Mouse (Mus musculus): Measurements from ENCODE around the gene Rere. TPM values are rescaled to one million over a fixed set of nuclear protein-coding genes. Genes with fewer than 3 reads are reported as not detected.

Rere gene
- polyA plus RNA-seq, 2 experiments = 28.5 to 43.3 TPM

DNA sequence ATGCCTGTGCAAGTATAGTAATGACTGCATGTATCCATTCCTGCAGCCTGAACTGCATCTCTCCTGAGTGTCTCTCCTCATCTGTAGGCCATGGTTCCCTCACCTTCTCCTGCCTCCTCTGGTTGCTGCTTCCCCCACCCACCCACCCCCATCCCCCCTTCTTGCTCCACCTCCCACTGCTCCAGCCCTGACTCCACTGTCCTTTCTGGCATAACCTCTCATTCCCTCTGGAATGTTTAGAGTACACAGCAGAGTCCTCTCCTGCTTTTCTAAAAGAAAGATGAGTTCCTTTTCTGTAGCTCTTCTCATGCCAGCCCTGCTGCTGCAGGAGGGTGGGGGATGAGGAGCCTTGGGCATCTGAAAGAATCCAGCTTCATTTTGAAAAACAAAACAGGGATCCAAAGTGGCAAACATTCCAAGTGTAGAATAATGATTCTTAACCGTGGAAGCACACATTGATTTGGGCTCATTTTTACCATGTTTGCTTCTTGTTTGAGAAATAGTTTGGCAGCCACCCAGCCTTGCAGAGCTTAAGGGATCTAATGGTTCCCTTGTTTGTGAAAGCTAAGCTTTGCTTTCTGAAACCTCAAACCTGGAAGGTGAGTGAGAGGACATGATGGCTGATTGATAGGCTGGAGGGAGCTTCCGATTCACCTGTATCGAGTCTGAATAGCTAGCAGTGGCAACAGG, 255.5 kb downstream of the Rere start:
- TF ChIP-seq POLR2A (IDR thresholded peaks at IDR 0.05; ENCODE audit: borderline replicate concordance, extremely low read depth, insufficient read depth, insufficient read length) = no peak
- H3K4me3 ChIP-seq (replicated peaks; ENCODE audit: low read length) = no peak overlapping the region
- H3K36me3 ChIP-seq (ENCODE audit: control insufficient read depth, insufficient read depth, low read length) = peaks cover 24% of the 10 kb centered on the region
- peak overlapping the region; percentile 46; the same call in 1 of the 2 replicates for H3K27ac ChIP-seq (replicated peaks; ENCODE audit: low read depth, low read length)
- DNase-seq (ENCODE audit: low spot score) = no peak
- no peak overlapping the region for H3K4me2 ChIP-seq (replicated peaks; ENCODE audit: low read depth, low read length, severe bottlenecking)
- 73% methylated on average over 3 of the region's 3 CpGs for WGBS
- H3K9me3 ChIP-seq (ENCODE audit: control insufficient read depth, low read length) = no peaks in the 10 kb centered on the region
- peaks cover 5% of the 10 kb centered on the region; the same call in 1 of the 2 replicates for H3K4me1 ChIP-seq (ENCODE audit: control insufficient read depth, insufficient read depth, low read length)
- H3K27me3 ChIP-seq (ENCODE audit: control insufficient read depth, insufficient read depth, low read length) = no peaks in the 10 kb centered on the region
- no peak for ATAC-seq (ENCODE audit: low FRiP score, low read depth)
- H3K9ac ChIP-seq (ENCODE audit: low read depth, low read length, severe bottlenecking) = no peak overlapping the region

DNA sequence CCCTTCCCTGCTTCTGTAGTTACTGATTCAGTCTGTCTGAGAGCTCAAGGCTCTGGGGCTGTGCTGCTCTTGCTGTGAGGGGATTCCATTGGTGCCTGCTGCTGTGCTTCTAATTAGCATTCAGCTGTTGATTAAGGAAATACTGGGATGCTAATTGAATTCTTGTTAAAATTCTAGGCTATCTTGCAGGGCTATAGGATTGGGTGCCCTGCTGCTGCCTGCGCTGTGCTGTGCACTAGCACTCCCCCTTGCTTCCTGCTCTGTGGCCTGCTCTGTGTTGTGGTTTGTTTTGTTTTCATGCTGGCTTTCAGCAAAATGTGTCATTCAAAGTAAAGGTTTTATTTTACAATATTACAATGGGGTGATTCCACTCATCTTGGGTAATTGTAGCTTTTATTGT, 258.4 kb downstream of the Rere start:
- Histone ChIP-seq H3K9ac (ENCODE audit: low read depth, low read length, severe bottlenecking) (no peak overlapping the region), H3K4me1 (ENCODE audit: control insufficient read depth, insufficient read depth, low read length) (no peaks in the 10 kb centered on the region; the same call in 1 of the 2 replicates), H3K9me3 (ENCODE audit: control insufficient read depth, low read length) (no peaks in the 10 kb centered on the region), H3K4me2 (replicated peaks; ENCODE audit: low read depth, low read length, severe bottlenecking) (no peak overlapping the region), H3K36me3 (ENCODE audit: control insufficient read depth, insufficient read depth, low read length) (peaks cover 22% of the 10 kb centered on the region), H3K27me3 (ENCODE audit: control insufficient read depth, insufficient read depth, low read length) (no peaks in the 10 kb centered on the region), H3K27ac (replicated peaks; ENCODE audit: low read depth, low read length) (no peak overlapping the region), H3K4me3 (replicated peaks; ENCODE audit: low read length) (no peak overlapping the region)
- no peak for TF ChIP-seq POLR2A (IDR thresholded peaks at IDR 0.05; ENCODE audit: borderline replicate concordance, extremely low read depth, insufficient read depth, insufficient read length)
- DNase-seq (ENCODE audit: low spot score) = no peak
- whole genome bisulfite sequencing = 91% methylated on average over 1 of the region's 1 CpGs
- ATAC-seq (ENCODE audit: low FRiP score, low read depth) = no peak

DNA sequence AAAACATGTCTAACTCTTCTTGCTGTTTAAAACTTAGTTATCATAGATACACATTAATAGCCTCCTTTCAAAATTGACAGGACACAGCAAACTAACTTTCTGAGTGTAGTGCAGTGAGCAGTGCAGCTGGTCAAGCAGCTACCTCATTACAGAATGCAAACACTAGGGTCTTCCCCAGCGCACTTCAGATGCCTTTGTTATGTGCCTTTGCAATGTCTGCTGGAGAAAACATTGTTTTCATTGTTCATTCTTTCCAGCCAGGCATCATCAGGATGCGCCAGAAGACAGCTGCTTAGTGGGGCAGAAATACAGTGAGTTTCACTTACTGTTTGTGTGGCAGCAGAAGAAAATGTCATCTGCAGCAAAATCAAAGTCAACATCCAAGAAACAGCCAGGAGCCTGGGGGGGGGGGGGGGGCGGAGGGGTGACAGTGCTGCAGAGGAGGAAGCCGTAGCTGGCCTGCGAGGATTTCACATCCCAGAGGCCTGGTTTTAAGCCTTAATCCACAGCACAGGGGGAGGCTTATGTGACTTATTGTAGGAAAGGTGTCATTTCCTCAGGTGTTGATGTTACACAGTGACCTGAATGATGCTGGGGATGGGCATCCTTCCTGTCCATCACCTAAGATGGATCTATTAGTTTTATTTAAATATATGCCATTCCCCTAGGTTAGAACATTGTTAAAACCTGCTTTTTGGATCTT, 259.1 kb downstream of the Rere start:
- no peaks in the 10 kb centered on the region for H3K9me3 ChIP-seq (ENCODE audit: control insufficient read depth, low read length)

DNA sequence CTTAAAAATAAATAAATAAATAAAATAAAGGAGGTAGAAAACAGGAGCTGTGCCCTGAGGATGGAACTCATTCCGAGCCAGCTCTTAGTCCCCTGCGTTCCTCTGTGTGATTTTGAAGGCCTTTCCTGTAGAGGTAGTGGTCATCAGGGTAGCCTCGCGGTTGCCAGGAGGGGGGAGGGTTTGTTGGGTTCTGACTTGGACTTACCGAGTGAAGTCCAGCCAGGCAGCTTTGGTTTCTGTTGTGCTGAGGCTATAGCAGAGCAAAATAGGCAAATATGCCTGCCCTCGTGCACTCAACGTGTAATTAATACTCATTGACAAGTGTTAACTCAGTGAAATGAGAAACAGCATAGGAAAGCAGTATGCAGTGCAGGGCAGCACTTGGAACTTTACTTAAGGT, 262.8 kb downstream of the Rere start:
- WGBS = 78% methylated on average over 7 of the region's 7 CpGs
- no peaks in the 10 kb centered on the region for H3K4me1 ChIP-seq (ENCODE audit: control insufficient read depth, insufficient read depth, low read length)
- no peak overlapping the region for H3K4me2 ChIP-seq (replicated peaks; ENCODE audit: low read depth, low read length, severe bottlenecking)
- ATAC-seq (ENCODE audit: low FRiP score, low read depth) (no peak), DNase-seq (ENCODE audit: low spot score) (no peak)
- H3K36me3 ChIP-seq (ENCODE audit: control insufficient read depth, insufficient read depth, low read length) = peaks cover 25% of the 10 kb centered on the region
- H3K9ac ChIP-seq (ENCODE audit: low read depth, low read length, severe bottlenecking) = no peak overlapping the region
- no peaks in the 10 kb centered on the region for H3K27me3 ChIP-seq (ENCODE audit: control insufficient read depth, insufficient read depth, low read length)
- H3K9me3 ChIP-seq (ENCODE audit: control insufficient read depth, low read length) = no peaks in the 10 kb centered on the region
- TF ChIP-seq POLR2A (IDR thresholded peaks at IDR 0.05; ENCODE audit: borderline replicate concordance, extremely low read depth, insufficient read depth, insufficient read length) = no peak
- H3K27ac ChIP-seq (replicated peaks; ENCODE audit: low read depth, low read length) = no peak overlapping the region
- H3K4me3 ChIP-seq (replicated peaks; ENCODE audit: low read length) = no peak overlapping the region

More for the DNA sequence above, 259.1 kb downstream of the Rere start:
- Histone ChIP-seq H3K9ac (ENCODE audit: low read depth, low read length, severe bottlenecking) (no peak overlapping the region), H3K4me3 (replicated peaks; ENCODE audit: low read length) (no peak overlapping the region), H3K27ac (replicated peaks; ENCODE audit: low read depth, low read length) (no peak overlapping the region), H3K36me3 (ENCODE audit: control insufficient read depth, insufficient read depth, low read length) (peaks cover 17% of the 10 kb centered on the region), H3K4me1 (ENCODE audit: control insufficient read depth, insufficient read depth, low read length) (no peaks in the 10 kb centered on the region; the same call in 1 of the 2 replicates), H3K4me2 (replicated peaks; ENCODE audit: low read depth, low read length, severe bottlenecking) (no peak overlapping the region), H3K27me3 (ENCODE audit: control insufficient read depth, insufficient read depth, low read length) (no peaks in the 10 kb centered on the region)
- ATAC-seq (ENCODE audit: low FRiP score, low read depth) (no peak), DNase-seq (ENCODE audit: low spot score) (no peak)
- no peak for TF ChIP-seq POLR2A (IDR thresholded peaks at IDR 0.05; ENCODE audit: borderline replicate concordance, extremely low read depth, insufficient read depth, insufficient read length)
- 71% methylated on average over 4 of the region's 5 CpGs for WGBS

DNA sequence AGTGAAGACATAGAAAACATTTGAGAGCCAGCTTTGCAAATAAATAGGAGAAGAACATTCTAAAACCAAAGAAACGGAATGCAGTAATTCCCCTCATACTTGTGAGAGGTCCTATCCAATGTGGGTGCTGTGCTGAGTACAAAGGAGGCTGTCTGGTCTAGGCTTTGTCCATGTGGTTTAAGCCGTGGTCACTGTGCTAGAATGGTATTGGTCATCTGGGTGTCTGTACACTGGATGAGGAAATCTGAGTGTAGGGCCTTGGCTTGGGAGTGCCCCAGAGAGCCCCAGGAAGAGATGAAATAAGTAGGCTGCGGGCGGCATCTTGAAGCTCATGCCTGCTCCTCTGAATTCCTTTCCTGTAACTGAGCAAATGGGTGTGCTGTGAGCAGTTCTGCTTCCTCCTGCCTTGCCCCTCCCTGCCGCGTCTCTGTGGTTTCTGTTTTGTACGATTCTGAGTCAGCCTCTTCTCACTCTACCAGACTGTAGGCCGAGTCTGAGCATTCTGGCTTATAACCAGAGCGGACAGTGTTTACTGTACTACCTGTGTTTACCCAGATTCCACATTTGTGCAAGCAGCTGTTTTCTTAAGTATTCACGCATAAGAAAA, 263.3 kb downstream of the Rere start:
- DNase-seq (ENCODE audit: low spot score) (no peak), ATAC-seq (ENCODE audit: low FRiP score, low read depth) (no peak; the same call in 1 of the 2 replicates)
- 75% methylated on average over 10 of the region's 10 CpGs for WGBS
- Histone ChIP-seq H3K4me3 (replicated peaks; ENCODE audit: low read length) (no peak overlapping the region), H3K4me1 (ENCODE audit: control insufficient read depth, insufficient read depth, low read length) (no peaks in the 10 kb centered on the region), H3K9me3 (ENCODE audit: control insufficient read depth, low read length) (no peaks in the 10 kb centered on the region), H3K36me3 (ENCODE audit: control insufficient read depth, insufficient read depth, low read length) (peaks cover 26% of the 10 kb centered on the region), H3K27ac (replicated peaks; ENCODE audit: low read depth, low read length) (no peak overlapping the region), H3K4me2 (replicated peaks; ENCODE audit: low read depth, low read length, severe bottlenecking) (no peak overlapping the region), H3K27me3 (ENCODE audit: control insufficient read depth, insufficient read depth, low read length) (no peaks in the 10 kb centered on the region), H3K9ac (ENCODE audit: low read depth, low read length, severe bottlenecking) (no peak overlapping the region)
- TF ChIP-seq POLR2A (IDR thresholded peaks at IDR 0.05; ENCODE audit: borderline replicate concordance, extremely low read depth, insufficient read depth, insufficient read length) = no peak
